Mouse (Mus musculus): ENCODE results near the gene Tdpoz3. TPM values are rescaled to one million over a fixed set of nuclear protein-coding genes. Genes with fewer than 3 reads are reported as not detected.
"Not testable (repeated sequence)": the region's sequence is repeated elsewhere in the genome, so short reads cannot be mapped to it uniquely, and the experiment has no call there.

Gene Tdpoz3
- polyA plus RNA-seq (2012; rRNA removed) = not detected in 2 replicates

DNA sequence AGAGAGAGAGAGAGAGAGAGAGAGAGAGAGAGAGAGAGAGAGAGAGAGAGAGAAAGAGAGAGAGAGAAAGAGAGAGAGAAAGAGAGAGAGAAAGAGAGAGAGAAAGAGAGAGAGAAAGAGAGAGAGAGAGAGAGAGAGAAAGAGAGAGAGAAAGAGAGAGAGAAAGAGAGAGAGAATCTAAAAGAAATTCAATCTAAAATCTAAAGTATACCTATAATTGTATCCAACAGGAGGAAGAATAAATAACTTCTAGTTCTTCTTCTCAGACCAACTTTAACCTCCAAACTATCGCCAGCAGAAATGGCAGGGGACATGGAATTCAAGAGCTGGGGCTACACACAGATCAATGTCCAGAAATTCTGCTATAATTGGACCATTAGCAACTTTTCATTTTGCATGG lies at the start of gene Tdpoz3:
Gene Tdpoz3 (plus strand): TSS at position 301 of the 400 bp plus-strand sequence.
- not testable (repeated sequence) for DNase-seq (ENCODE audit: low read depth)

DNA sequence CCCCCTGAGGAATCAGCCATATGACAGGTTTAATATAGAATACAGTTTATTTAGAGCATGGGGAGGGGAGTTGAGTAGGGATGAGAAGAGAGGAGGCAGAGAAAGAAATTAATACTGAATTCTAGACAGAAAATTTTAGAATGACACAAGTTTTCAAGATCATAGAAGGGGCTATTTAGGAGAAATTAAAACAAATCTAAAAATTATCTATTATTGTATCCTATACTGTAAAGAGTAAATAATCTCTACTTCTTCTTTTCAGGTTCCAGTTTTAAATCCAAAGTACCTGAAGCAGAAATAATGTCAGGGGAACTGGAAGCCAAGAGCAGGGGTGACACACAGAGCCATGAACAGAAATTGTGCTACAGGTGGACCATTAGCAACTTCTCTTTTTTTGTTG lies 29.7 kb upstream of the Tdpoz3 start, which contains the start of gene Tdpoz4:
Gene Tdpoz4 (plus strand): TSS at position 301 of the 400 bp plus-strand sequence.
- not testable (repeated sequence) for DNase-seq (ENCODE audit: low read depth)

DNA sequence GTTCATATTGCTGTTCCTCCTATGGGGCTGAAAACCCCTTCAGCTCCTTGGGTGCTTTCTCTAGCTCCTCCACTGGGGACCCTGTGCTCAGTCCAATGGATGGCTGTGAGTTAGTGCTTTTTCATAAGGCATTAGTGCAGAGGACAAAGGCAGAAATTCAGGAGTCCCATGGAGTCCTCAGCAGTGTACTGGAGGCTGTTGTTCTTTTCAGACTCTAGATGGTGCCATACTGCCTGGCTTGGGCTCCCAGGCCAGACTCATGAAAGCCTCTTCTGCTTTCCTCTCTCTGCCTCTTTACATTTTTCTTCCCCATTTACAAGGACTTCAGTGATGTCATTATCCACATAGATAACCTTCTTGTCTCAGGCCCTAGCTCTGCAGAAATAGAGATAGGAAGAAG lies 12.5 kb upstream of the Tdpoz3 start:
- DNase-seq (ENCODE audit: low read depth) = peak; percentile 1

DNA sequence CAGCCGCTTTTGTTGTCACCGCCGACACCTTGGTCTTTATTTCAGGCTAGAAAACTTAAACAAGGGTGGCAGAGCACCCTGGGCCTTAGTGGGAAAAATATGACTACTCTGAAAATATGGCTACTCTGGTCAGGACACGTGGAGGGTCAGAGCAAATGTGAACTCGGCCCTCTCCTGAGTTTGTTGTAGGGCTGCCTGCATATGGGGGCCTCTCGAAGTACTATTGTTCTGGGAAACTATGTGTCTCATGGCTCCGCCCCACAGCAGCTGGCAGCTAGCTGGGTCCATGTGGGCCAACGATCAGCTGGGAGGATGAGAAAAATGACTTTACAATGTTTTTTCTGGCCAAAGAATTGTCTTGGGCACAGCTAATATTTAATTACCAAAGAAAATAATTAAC lies 33.1 kb downstream of the Tdpoz3 start:
- DNase-seq (ENCODE audit: low read depth) = not testable (repeated sequence)

DNA sequence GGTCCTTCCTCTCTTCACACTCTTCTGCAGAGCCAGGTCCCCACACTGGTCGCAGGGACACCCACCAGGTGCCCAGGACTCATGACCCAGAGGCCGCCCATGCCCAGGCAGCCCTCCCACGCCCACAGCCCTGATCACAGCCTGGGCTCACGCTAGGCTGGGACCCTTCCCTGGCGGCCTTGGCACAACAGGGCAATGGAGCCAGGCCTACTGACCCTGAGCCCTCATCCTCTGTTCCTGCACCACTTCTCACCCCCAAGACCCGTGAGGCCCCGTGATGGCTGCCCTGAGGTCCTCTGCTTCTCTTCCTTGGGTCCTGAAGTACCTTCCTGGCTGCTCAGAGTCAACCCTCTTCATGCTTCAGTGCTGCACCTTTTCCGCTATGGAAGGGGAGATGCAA lies 44.8 kb downstream of the Tdpoz3 start:
- DNase-seq (ENCODE audit: low read depth) = not testable (repeated sequence)

Other genes with a start within 250 kb of the Tdpoz3 start
- not detected in 2 replicates for gene Tdpoz2, start 173.3 kb upstream of the Tdpoz3 start, polyA plus RNA-seq (2012; rRNA removed)
- not detected in 2 replicates for gene Tdpoz1, start 149.7 kb upstream of the Tdpoz3 start, polyA plus RNA-seq (2012; rRNA removed)
- gene Gm37596, start 132.9 kb upstream of the Tdpoz3 start, polyA plus RNA-seq (2012; rRNA removed) = not detected in 2 replicates
- not detected in 2 replicates for gene Gm5773, start 53.0 kb upstream of the Tdpoz3 start, polyA plus RNA-seq (2012; rRNA removed)
- gene Tdpoz4, start 29.6 kb upstream of the Tdpoz3 start, polyA plus RNA-seq (2012; rRNA removed) = not detected in 2 replicates
- gene Gm9117, start 117.5 kb downstream of the Tdpoz3 start, polyA plus RNA-seq (2012; rRNA removed) = not detected in 2 replicates
- gene Tdpoz5, start 135.3 kb downstream of the Tdpoz3 start, polyA plus RNA-seq (2012; rRNA removed) = not detected in 2 replicates
- gene Gm9125, start 228.9 kb downstream of the Tdpoz3 start, polyA plus RNA-seq (2012; rRNA removed) = not detected in 2 replicates
- gene Gm10697, start 246.6 kb downstream of the Tdpoz3 start, polyA plus RNA-seq (2012; rRNA removed) = not detected in 2 replicates